Mouse (Mus musculus): ENCODE data around the gene Sez6l2. TPM values are rescaled to one million over a fixed set of nuclear protein-coding genes. Genes with fewer than 3 reads are reported as not detected.
A peak's percentile ranks its signal among the peaks of the same experiment; 100 is the strongest.

The Sez6l2 gene
- polyA plus RNA-seq, 1 experiment: 0.10 TPM

GRCm38 (mm10) chr7:126952646-126953045 lies 2.3 kb downstream of the Sez6l2 start:
- TF ChIP-seq POLR2AphosphoS2 (IDR thresholded peaks at IDR 0.05; ENCODE audit: insufficient read length, low read depth) (no peak), TCF12 (IDR thresholded peaks at IDR 0.05; ENCODE audit: insufficient read depth, poor library complexity, severe bottlenecking) (no peak), SRF (IDR thresholded peaks at IDR 0.05; ENCODE audit: control insufficient read depth, insufficient read length, low read depth) (no peak), REST (IDR thresholded peaks at IDR 0.05; ENCODE audit: insufficient read depth, insufficient read length) (no peak), MYOG (IDR thresholded peaks at IDR 0.05; ENCODE audit: control insufficient read depth in 1 of 3, insufficient read depth in 1 of 3, insufficient read length in 2 of 3, low read depth in 2 of 3) (peak in 1 of 3 experiments; percentile 13), MAX (IDR thresholded peaks at IDR 0.05; ENCODE audit: low read depth) (no peak), MYOD1 (IDR thresholded peaks at IDR 0.05; ENCODE audit: control insufficient read depth in 1 of 3, insufficient read length in 2 of 3, low read depth in 2 of 3) (peak in 1 of 3 experiments; percentile 29), USF1 (IDR thresholded peaks at IDR 0.05; ENCODE audit: low read depth) (no peak), E2F4 (IDR thresholded peaks at IDR 0.05; ENCODE audit: insufficient read depth) (no peak), CEBPB (IDR thresholded peaks at IDR 0.05; ENCODE audit: insufficient read depth, poor library complexity, severe bottlenecking) (no peak), TCF3 (IDR thresholded peaks at IDR 0.05; ENCODE audit: insufficient read length, low read depth) (no peak)

GRCm38 (mm10) chr7:126955125-126955524 lies 4.8 kb downstream of the Sez6l2 start:
- Histone ChIP-seq H3K79me2 (ENCODE audit: control insufficient read depth, insufficient read depth) (no peaks in the 10 kb centered on the region), H3K4me2 (ENCODE audit: low read depth) (no peak overlapping the region), H3K36me3 (ENCODE audit: control insufficient read depth, insufficient read depth) (no peaks in the 10 kb centered on the region), H3ac (ENCODE audit: control insufficient read depth, insufficient read length) (no peak overlapping the region), H3K27me3 (ENCODE audit: control insufficient read depth, insufficient read depth, insufficient read length) (peaks cover 36% of the 10 kb centered on the region), H3K4me3 (no peak overlapping the region)
- TF ChIP-seq CEBPB (IDR thresholded peaks at IDR 0.05; ENCODE audit: insufficient read depth, poor library complexity, severe bottlenecking): no peak
- TF ChIP-seq MYOG (IDR thresholded peaks at IDR 0.05; ENCODE audit: control insufficient read depth in 1 of 3, insufficient read depth in 1 of 3, insufficient read length in 2 of 3, low read depth in 2 of 3): no peak
- no peak for TF ChIP-seq REST (IDR thresholded peaks at IDR 0.05; ENCODE audit: insufficient read depth, insufficient read length)
- no peak for TF ChIP-seq POLR2A (IDR thresholded peaks at IDR 0.05; ENCODE audit: insufficient read length, low read depth)
- no peak for TF ChIP-seq TCF12 (IDR thresholded peaks at IDR 0.05; ENCODE audit: insufficient read depth, poor library complexity, severe bottlenecking)
- no peak for TF ChIP-seq TCF3 (IDR thresholded peaks at IDR 0.05; ENCODE audit: insufficient read length, low read depth)
- no peak for TF ChIP-seq MYOD1 (IDR thresholded peaks at IDR 0.05; ENCODE audit: control insufficient read depth in 1 of 3, insufficient read length in 2 of 3, low read depth in 2 of 3)
- TF ChIP-seq USF1 (IDR thresholded peaks at IDR 0.05; ENCODE audit: low read depth): no peak
- no peak for TF ChIP-seq E2F4 (IDR thresholded peaks at IDR 0.05; ENCODE audit: insufficient read depth)
- no peak for TF ChIP-seq POLR2AphosphoS2 (IDR thresholded peaks at IDR 0.05; ENCODE audit: insufficient read length, low read depth)
- TF ChIP-seq SRF (IDR thresholded peaks at IDR 0.05; ENCODE audit: control insufficient read depth, insufficient read length, low read depth): no peak
- no peak for TF ChIP-seq MAX (IDR thresholded peaks at IDR 0.05; ENCODE audit: low read depth)

More at GRCm38 (mm10) chr7:126952646-126953045, 2.3 kb downstream of the Sez6l2 start:
- Histone ChIP-seq H3K4me2 (ENCODE audit: low read depth) (no peak overlapping the region), H3ac (ENCODE audit: control insufficient read depth, insufficient read length) (no peak overlapping the region), H3K4me3 (no peak overlapping the region), H3K79me2 (ENCODE audit: control insufficient read depth, insufficient read depth) (no peaks in the 10 kb centered on the region), H3K27me3 (ENCODE audit: control insufficient read depth, insufficient read depth, insufficient read length) (peaks cover 20% of the 10 kb centered on the region), H3K36me3 (ENCODE audit: control insufficient read depth, insufficient read depth) (no peaks in the 10 kb centered on the region)

GRCm38 (mm10) chr7:126959780-126960179 lies 9.4 kb downstream of the Sez6l2 start:
- H3K4me2 ChIP-seq (ENCODE audit: low read depth): no peak overlapping the region
- TF ChIP-seq TCF12 (IDR thresholded peaks at IDR 0.05; ENCODE audit: insufficient read depth, poor library complexity, severe bottlenecking) (no peak), TCF3 (IDR thresholded peaks at IDR 0.05; ENCODE audit: insufficient read length, low read depth) (no peak), MYOD1 (IDR thresholded peaks at IDR 0.05; ENCODE audit: control insufficient read depth in 1 of 3, insufficient read length in 2 of 3, low read depth in 2 of 3) (peak in 1 of 3 experiments; percentile 40), POLR2AphosphoS2 (IDR thresholded peaks at IDR 0.05; ENCODE audit: insufficient read length, low read depth) (no peak), SRF (IDR thresholded peaks at IDR 0.05; ENCODE audit: control insufficient read depth, insufficient read length, low read depth) (no peak), REST (IDR thresholded peaks at IDR 0.05; ENCODE audit: insufficient read depth, insufficient read length) (no peak)
- H3K27me3 ChIP-seq (ENCODE audit: control insufficient read depth, insufficient read depth, insufficient read length): peaks cover 59% of the 10 kb centered on the region
- H3K4me3 ChIP-seq: no peak overlapping the region
- no peak overlapping the region for H3ac ChIP-seq (ENCODE audit: control insufficient read depth, insufficient read length)
- no peaks in the 10 kb centered on the region for H3K36me3 ChIP-seq (ENCODE audit: control insufficient read depth, insufficient read depth)
- H3K79me2 ChIP-seq (ENCODE audit: control insufficient read depth, insufficient read depth): no peaks in the 10 kb centered on the region

GRCm38 (mm10) chr7:126961095-126961494 lies 10.7 kb downstream of the Sez6l2 start:
- no peak overlapping the region for H3ac ChIP-seq (ENCODE audit: control insufficient read depth, insufficient read length)
- no peaks in the 10 kb centered on the region for H3K36me3 ChIP-seq (ENCODE audit: control insufficient read depth, insufficient read depth)
- H3K4me2 ChIP-seq (ENCODE audit: low read depth): no peak overlapping the region
- H3K27me3 ChIP-seq (ENCODE audit: control insufficient read depth, insufficient read depth, insufficient read length): peaks cover 68% of the 10 kb centered on the region
- TF ChIP-seq POLR2A (IDR thresholded peaks at IDR 0.05; ENCODE audit: insufficient read length, low read depth): no peak
- no peak for TF ChIP-seq E2F4 (IDR thresholded peaks at IDR 0.05; ENCODE audit: insufficient read depth)
- TF ChIP-seq POLR2AphosphoS2 (IDR thresholded peaks at IDR 0.05; ENCODE audit: insufficient read length, low read depth): no peak
- no peak for TF ChIP-seq REST (IDR thresholded peaks at IDR 0.05; ENCODE audit: insufficient read depth, insufficient read length)
- no peak for TF ChIP-seq MYOG (IDR thresholded peaks at IDR 0.05; ENCODE audit: control insufficient read depth in 1 of 3, insufficient read depth in 1 of 3, insufficient read length in 2 of 3, low read depth in 2 of 3)
- TF ChIP-seq SRF (IDR thresholded peaks at IDR 0.05; ENCODE audit: control insufficient read depth, insufficient read length, low read depth): no peak
- TF ChIP-seq MAX (IDR thresholded peaks at IDR 0.05; ENCODE audit: low read depth): no peak
- H3K4me3 ChIP-seq: no peak overlapping the region
- no peaks in the 10 kb centered on the region for H3K79me2 ChIP-seq (ENCODE audit: control insufficient read depth, insufficient read depth)

- Histone ChIP-seq H3K79me2 (ENCODE audit: control insufficient read depth, insufficient read depth) (no peaks in the 10 kb centered on the region), H3K27me3 (ENCODE audit: control insufficient read depth, insufficient read depth, insufficient read length) (peaks cover 75% of the 10 kb centered on the region), H3ac (ENCODE audit: control insufficient read depth, insufficient read length) (no peak overlapping the region), H3K4me2 (ENCODE audit: low read depth) (no peak overlapping the region), H3K4me3 (no peak overlapping the region), H3K36me3 (ENCODE audit: control insufficient read depth, insufficient read depth) (no peaks in the 10 kb centered on the region)
- TF ChIP-seq USF1 (IDR thresholded peaks at IDR 0.05; ENCODE audit: low read depth) (no peak), E2F4 (IDR thresholded peaks at IDR 0.05; ENCODE audit: insufficient read depth) (no peak), CEBPB (IDR thresholded peaks at IDR 0.05; ENCODE audit: insufficient read depth, poor library complexity, severe bottlenecking) (no peak), MYOD1 (IDR thresholded peaks at IDR 0.05; ENCODE audit: control insufficient read depth in 1 of 3, insufficient read length in 2 of 3, low read depth in 2 of 3) (no peak), MYOG (IDR thresholded peaks at IDR 0.05; ENCODE audit: control insufficient read depth in 1 of 3, insufficient read depth in 1 of 3, insufficient read length in 2 of 3, low read depth in 2 of 3) (no peak), REST (IDR thresholded peaks at IDR 0.05; ENCODE audit: insufficient read depth, insufficient read length) (no peak), TCF12 (IDR thresholded peaks at IDR 0.05; ENCODE audit: insufficient read depth, poor library complexity, severe bottlenecking) (no peak), POLR2A (IDR thresholded peaks at IDR 0.05; ENCODE audit: insufficient read length, low read depth) (no peak), TCF3 (IDR thresholded peaks at IDR 0.05; ENCODE audit: insufficient read length, low read depth) (no peak), MAX (IDR thresholded peaks at IDR 0.05; ENCODE audit: low read depth) (no peak), POLR2AphosphoS2 (IDR thresholded peaks at IDR 0.05; ENCODE audit: insufficient read length, low read depth) (no peak), SRF (IDR thresholded peaks at IDR 0.05; ENCODE audit: control insufficient read depth, insufficient read length, low read depth) (no peak)
Observed at GRCm38 (mm10) chr7:126961965-126962364, 11.6 kb downstream of the Sez6l2 start.
